Mouse (Mus musculus) stomach, embryonic 14.5 days (tissue): ENCODE results near the gene Ccdc65. TPM values are rescaled to one million over a fixed set of nuclear protein-coding genes. Genes with fewer than 3 reads are reported as not detected.

Experiments used
- ATAC-seq: fragments of 200-750 bp; cut with Nextera tagmentation; 2 replicates; pipeline ENCODE4 v1.8.0; 2017; ENCODE audit warnings: low read depth, moderate TSS enrichment; ENCODE audit not compliant: insufficient number of reproducible peaks, insufficient read depth, low FRiP score
- H3K27ac ChIP-seq: fragments of 300-500 bp; sonication (generic); 2 replicates; pipeline ENCODE4 v1.5.1; 2014; ENCODE audit warnings: mild to moderate bottlenecking, low read length, moderate library complexity, mixed read lengths
- H3K27me3 ChIP-seq: fragments of 300-500 bp; sonication (generic); 2 replicates; pipeline ENCODE4 v1.6.1; 2014; ENCODE audit warnings: low read length, control low read depth, mixed read lengths; ENCODE audit not compliant: control insufficient read depth, insufficient read depth
- H3K36me3 ChIP-seq: fragments of 300-500 bp; sonication (generic); 2 replicates; pipeline ENCODE4 v1.6.1; 2014; ENCODE audit warnings: mild to moderate bottlenecking, control low read depth, low read length, moderate library complexity, mixed read lengths; ENCODE audit not compliant: control insufficient read depth, insufficient read depth
- H3K4me1 ChIP-seq: fragments of 300-500 bp; sonication (generic); 2 replicates; pipeline ENCODE4 v1.6.1; 2014; ENCODE audit warnings: low read length, control low read depth, mixed read lengths; ENCODE audit not compliant: control insufficient read depth, insufficient read depth
- H3K4me2 ChIP-seq: fragments of 300-500 bp; sonication (generic); replicated peaks from 2 replicates; pipeline ENCODE4 v1.6.1; 2014; ENCODE audit warnings: low read depth, low read length, control low read depth
- H3K4me3 ChIP-seq: fragments of 300-500 bp; sonication (generic); 2 replicates; pipeline ENCODE4 v1.5.1; 2014; ENCODE audit warnings: low read depth, low read length, control low read depth
- H3K9ac ChIP-seq: fragments of 300-500 bp; sonication (generic); replicated peaks from 2 replicates; pipeline ENCODE4 v1.6.1; 2014; ENCODE audit warnings: low read depth, mild to moderate bottlenecking, control low read depth, low read length, moderate library complexity, mixed read lengths
- H3K9me3 ChIP-seq: fragments of 300-500 bp; sonication (generic); 2 replicates; pipeline ENCODE4 v1.6.1; 2016; ENCODE audit warnings: low read depth, low read length, control low read depth; ENCODE audit not compliant: control insufficient read depth
- WGBS: fragments of 180-500 bp; shearing (Covaris S2); extraction: QIAGEN DNeasy Blood & Tissue Kit; methylation state at CpG from one replicate; pipeline ENCODE4 v1.1.7; 2014; 5-methylcytosine and 5-hydroxymethylcytosine counted together
- polyA plus RNA-seq: library from polyadenylated mRNA; unstranded; fragments of >200 nt; fragmentation: Nextera tagmentation; extraction: Ambion mirVana; gene quantifications from 2 replicates; pipeline ENCODE4 v1.2.1, GENCODE M21; 2014

Ccdc65 gene
- polyA plus RNA-seq, 1 experiment from 2014 or later: 1.2 TPM

- H3K27ac ChIP-seq: no peak overlapping the region
- no peaks in the 10 kb centered on the region for H3K9me3 ChIP-seq
- peaks cover 6% of the 10 kb centered on the region; the same call in 1 of the 2 replicates for H3K4me1 ChIP-seq
- no peak overlapping the region for H3K4me3 ChIP-seq
- WGBS: 95% methylated on average over 2 of the region's 2 CpGs
- no peak overlapping the region for H3K9ac ChIP-seq
- H3K27me3 ChIP-seq: no peaks in the 10 kb centered on the region
- H3K4me2 ChIP-seq: no peak overlapping the region
- no peak for ATAC-seq
- H3K36me3 ChIP-seq: 0 out of 2 replicates have a peak, but pooled peaks cover 3% of the 10 kb centered on the region
These were observed 41.1 kb downstream of the Ccdc65 start for GRCm38 (mm10) chr15:98749093-98749492.

GRCm38 (mm10) chr15:98753021-98753423, 45.0 kb downstream of the Ccdc65 start:
- Histone ChIP-seq H3K36me3 (0 out of 2 replicates have a peak, but pooled peaks cover 3% of the 10 kb centered on the region), H3K4me3 (no peak overlapping the region), H3K4me2 (no peak overlapping the region), H3K4me1 (no peaks in the 10 kb centered on the region), H3K27me3 (no peaks in the 10 kb centered on the region), H3K9ac (no peak overlapping the region), H3K9me3 (no peaks in the 10 kb centered on the region), H3K27ac (no peak overlapping the region)
- WGBS: 69% methylated on average over 8 of the region's 8 CpGs
- no peak for ATAC-seq

GRCm38 (mm10) chr15:98754125-98754524, 46.1 kb downstream of the Ccdc65 start:
- no peaks in the 10 kb centered on the region for H3K27me3 ChIP-seq
- no peaks in the 10 kb centered on the region for H3K4me1 ChIP-seq
- no peaks in the 10 kb centered on the region for H3K9me3 ChIP-seq
- 86% methylated on average over 2 of the region's 2 CpGs for WGBS
- no peak overlapping the region for H3K27ac ChIP-seq
- H3K4me3 ChIP-seq: no peak overlapping the region
- no peak overlapping the region for H3K9ac ChIP-seq
- H3K4me2 ChIP-seq: no peak overlapping the region
- no peak for ATAC-seq
- peaks cover 3% of the 10 kb centered on the region; the same call in 1 of the 2 replicates for H3K36me3 ChIP-seq

GRCm38 (mm10) chr15:98762201-98762621, 54.2 kb downstream of the Ccdc65 start:
- peaks cover 5% of the 10 kb centered on the region; the same call in 1 of the 2 replicates for H3K4me1 ChIP-seq
- peak overlapping the region; percentile 81 for H3K27ac ChIP-seq
- H3K27me3 ChIP-seq: no peaks in the 10 kb centered on the region
- H3K36me3 ChIP-seq: peaks cover 5% of the 10 kb centered on the region; the same call in 1 of the 2 replicates
- 2% methylated on average over 18 of the region's 24 CpGs for WGBS
- H3K9ac ChIP-seq: peak overlapping the region; percentile 87
- H3K4me2 ChIP-seq: peak overlapping the region; percentile 71
- ATAC-seq: peak; percentile 82
- H3K9me3 ChIP-seq: no peaks in the 10 kb centered on the region
- peak overlapping the region; percentile 90 for H3K4me3 ChIP-seq

GRCm38 (mm10) chr15:98762670-98763529, 54.9 kb downstream of the Ccdc65 start, which contains the start of gene Arf3:
Gene Arf3 (minus strand): TSS chr15:98763214.
- Histone ChIP-seq H3K4me3 (peak within 1 kb of the TSS; percentile 90), H3K4me2 (peak within 1 kb of the TSS; percentile 71), H3K27me3 (no peaks in the 10 kb centered on the region), H3K9ac (peak within 1 kb of the TSS; percentile 87), H3K9me3 (no peaks in the 10 kb centered on the region), H3K27ac (peak within 1 kb of the TSS; percentile 81), H3K36me3 (peaks cover 5% of the 10 kb centered on the region; the same call in 1 of the 2 replicates), H3K4me1 (peaks cover 5% of the 10 kb centered on the region; the same call in 1 of the 2 replicates)
- peak; percentile 93 for ATAC-seq
- under 1% methylated on average over 71 of the region's 76 CpGs for WGBS

GRCm38 (mm10) chr15:98765929-98766328, 57.9 kb downstream of the Ccdc65 start:
- Histone ChIP-seq H3K4me2 (no peak overlapping the region), H3K36me3 (no peaks in the 10 kb centered on the region), H3K9ac (no peak overlapping the region), H3K9me3 (no peaks in the 10 kb centered on the region), H3K4me1 (peaks cover 5% of the 10 kb centered on the region; the same call in 1 of the 2 replicates), H3K27ac (no peak overlapping the region), H3K4me3 (no peak overlapping the region), H3K27me3 (0 out of 2 replicates have a peak, but pooled peaks cover under 1% of the 10 kb centered on the region)
- ATAC-seq: no peak
- 73% methylated on average over 4 of the region's 4 CpGs for WGBS

- H3K9me3 ChIP-seq: no peaks in the 10 kb centered on the region
- no peak overlapping the region for H3K4me2 ChIP-seq
- no peak overlapping the region for H3K27ac ChIP-seq
- H3K9ac ChIP-seq: no peak overlapping the region
- no peak for ATAC-seq
- WGBS: 33% methylated on average over 5 of the region's 5 CpGs
- peaks cover 16% of the 10 kb centered on the region for H3K27me3 ChIP-seq
- no peak overlapping the region for H3K4me3 ChIP-seq
- no peaks in the 10 kb centered on the region for H3K4me1 ChIP-seq
- H3K36me3 ChIP-seq: no peaks in the 10 kb centered on the region
These were observed 60.3 kb downstream of the Ccdc65 start for GRCm38 (mm10) chr15:98768259-98768658.

- no peaks in the 10 kb centered on the region for H3K9me3 ChIP-seq
- no peaks in the 10 kb centered on the region for H3K36me3 ChIP-seq
- H3K4me2 ChIP-seq: peak overlapping the region; percentile 58
- no peak overlapping the region; the same call in 1 of the 2 replicates for H3K9ac ChIP-seq
- 0 out of 2 replicates have a peak, but pooled peaks cover 11% of the 10 kb centered on the region for H3K4me1 ChIP-seq
- no peak overlapping the region for H3K27ac ChIP-seq
- H3K27me3 ChIP-seq: peaks cover 39% of the 10 kb centered on the region
- 9% methylated on average over 12 of the region's 12 CpGs for WGBS
- 0 out of 2 replicates have a peak overlapping the region, but pooled peaks have one; percentile 22 for H3K4me3 ChIP-seq
- no peak for ATAC-seq
These were observed 63.9 kb downstream of the Ccdc65 start for GRCm38 (mm10) chr15:98771813-98772425.
